Mouse (Mus musculus): ENCODE measurements around the gene R3hdml. TPM values are rescaled to one million over a fixed set of nuclear protein-coding genes. Genes with fewer than 3 reads are reported as not detected.

Gene R3hdml
- polyA plus RNA-seq, 1 experiment = 44.0 TPM

DNA sequence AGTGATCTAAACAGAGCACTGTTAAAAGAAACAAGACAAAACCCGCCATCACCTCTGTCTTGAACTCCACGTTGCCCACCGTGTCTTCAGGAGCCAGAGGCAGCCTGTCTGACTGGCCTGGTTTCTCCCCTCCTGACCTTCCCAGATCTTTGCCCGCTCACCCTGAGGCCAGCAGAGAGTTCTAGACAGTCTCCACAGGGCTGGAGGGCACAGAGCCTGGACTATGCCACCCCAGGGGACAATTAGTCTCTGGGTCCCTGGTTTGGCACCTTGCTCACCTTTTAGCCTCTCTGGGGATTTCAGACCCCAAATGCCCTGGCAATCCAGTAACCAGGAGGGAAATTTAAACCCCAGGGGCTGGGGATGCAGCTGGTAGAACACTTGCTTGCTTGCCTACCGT lies 45.3 kb downstream of the R3hdml start:
- H3K27me3 ChIP-seq (ENCODE audit: control insufficient read depth, insufficient read depth, insufficient read length) = peaks cover 60% of the 10 kb centered on the region
- TF ChIP-seq TCF12 (IDR thresholded peaks at IDR 0.05; ENCODE audit: insufficient read depth, poor library complexity, severe bottlenecking) = no peak

DNA sequence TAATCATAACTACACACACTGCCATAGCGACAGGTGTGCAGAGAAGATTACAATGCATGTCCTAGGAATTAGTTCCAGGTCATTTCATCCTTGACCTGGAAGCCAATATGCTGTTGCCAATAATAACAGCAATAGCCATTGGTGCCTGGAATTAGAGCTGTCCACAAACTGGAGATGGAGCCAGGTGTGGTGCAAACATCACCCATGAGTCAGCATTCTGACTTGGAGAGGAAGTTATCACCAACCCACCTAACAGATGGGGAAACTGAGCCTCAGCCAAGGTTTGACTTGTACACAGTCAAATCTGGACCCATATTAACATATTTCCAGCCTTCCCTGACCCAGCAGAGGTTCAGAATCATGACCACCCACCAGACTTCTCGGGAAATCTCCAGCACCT lies 46.3 kb downstream of the R3hdml start:
- no peaks in the 10 kb centered on the region for H3K36me3 ChIP-seq (ENCODE audit: control insufficient read depth, insufficient read depth)
- peaks cover 67% of the 10 kb centered on the region for H3K27me3 ChIP-seq (ENCODE audit: control insufficient read depth, insufficient read depth, insufficient read length)
- H3K79me2 ChIP-seq (ENCODE audit: control insufficient read depth, insufficient read depth) = no peaks in the 10 kb centered on the region
- no peak for TF ChIP-seq POLR2A (IDR thresholded peaks at IDR 0.05; ENCODE audit: insufficient read length, low read depth)
- TF ChIP-seq MYOG (IDR thresholded peaks at IDR 0.05; ENCODE audit: control insufficient read depth in 1 of 3, insufficient read depth in 1 of 3, insufficient read length in 2 of 3, low read depth in 2 of 3) = no peak
- TF ChIP-seq USF1 (IDR thresholded peaks at IDR 0.05; ENCODE audit: low read depth) = no peak
- no peak for TF ChIP-seq REST (IDR thresholded peaks at IDR 0.05; ENCODE audit: insufficient read depth, insufficient read length)
- no peak for TF ChIP-seq CEBPB (IDR thresholded peaks at IDR 0.05; ENCODE audit: insufficient read depth, poor library complexity, severe bottlenecking)
- TF ChIP-seq POLR2AphosphoS2 (IDR thresholded peaks at IDR 0.05; ENCODE audit: insufficient read length, low read depth) = no peak
- no peak for TF ChIP-seq TCF3 (IDR thresholded peaks at IDR 0.05; ENCODE audit: insufficient read length, low read depth)
- no peak for TF ChIP-seq SRF (IDR thresholded peaks at IDR 0.05; ENCODE audit: control insufficient read depth, insufficient read length, low read depth)
- TF ChIP-seq MAX (IDR thresholded peaks at IDR 0.05; ENCODE audit: low read depth) = no peak
- no peak for TF ChIP-seq E2F4 (IDR thresholded peaks at IDR 0.05; ENCODE audit: insufficient read depth)
- no peak for TF ChIP-seq TCF12 (IDR thresholded peaks at IDR 0.05; ENCODE audit: insufficient read depth, poor library complexity, severe bottlenecking)
- TF ChIP-seq MYOD1 (IDR thresholded peaks at IDR 0.05; ENCODE audit: control insufficient read depth in 1 of 3, insufficient read length in 2 of 3, low read depth in 2 of 3) = no peak
- no peak overlapping the region for H3K4me2 ChIP-seq (ENCODE audit: low read depth)
- H3K4me3 ChIP-seq = no peak overlapping the region
- H3ac ChIP-seq (ENCODE audit: control insufficient read depth, insufficient read length) = no peak overlapping the region

More for the DNA sequence above, 45.3 kb downstream of the R3hdml start:
- Histone ChIP-seq H3K36me3 (ENCODE audit: control insufficient read depth, insufficient read depth) (no peaks in the 10 kb centered on the region), H3K79me2 (ENCODE audit: control insufficient read depth, insufficient read depth) (no peaks in the 10 kb centered on the region), H3ac (ENCODE audit: control insufficient read depth, insufficient read length) (no peak overlapping the region), H3K4me3 (no peak overlapping the region), H3K4me2 (ENCODE audit: low read depth) (no peak overlapping the region)

DNA sequence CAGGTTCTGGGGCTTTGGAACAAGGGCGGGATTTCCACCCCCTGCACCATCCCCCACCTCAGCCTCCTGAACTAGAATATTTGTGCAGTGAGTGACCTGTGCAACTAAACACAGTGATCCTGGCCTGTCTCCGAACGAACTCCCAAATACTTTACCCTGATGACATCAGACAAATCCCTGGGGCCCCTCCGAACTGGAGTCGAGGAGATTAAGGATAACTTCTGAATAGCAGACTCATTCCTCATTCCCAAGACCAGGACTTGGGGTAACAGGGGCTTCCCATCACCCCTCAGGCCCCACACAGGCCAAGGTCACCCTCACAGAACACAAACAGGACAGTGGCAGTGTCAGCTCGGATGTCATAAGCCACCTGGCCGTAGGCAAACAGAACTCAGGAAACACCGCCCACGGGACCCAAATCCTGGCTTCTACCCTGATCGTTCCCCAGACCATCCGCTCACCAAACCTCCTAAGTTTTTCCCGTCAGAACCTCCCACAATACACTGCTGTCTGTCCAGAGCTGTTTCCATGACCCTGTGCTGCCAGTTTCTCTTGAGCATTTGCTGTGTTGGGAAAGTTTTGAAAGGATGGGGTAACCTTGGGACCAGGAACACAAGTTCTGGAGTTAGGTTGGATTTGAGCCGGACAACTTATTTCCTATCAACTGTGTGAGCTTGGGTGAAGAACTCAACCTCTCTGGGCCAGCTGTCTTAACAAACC lies 47.4 kb downstream of the R3hdml start:
- Histone ChIP-seq H3K4me2 (ENCODE audit: low read depth) (no peak overlapping the region), H3K4me3 (no peak overlapping the region), H3K36me3 (ENCODE audit: control insufficient read depth, insufficient read depth) (no peaks in the 10 kb centered on the region), H3K79me2 (ENCODE audit: control insufficient read depth, insufficient read depth) (no peaks in the 10 kb centered on the region), H3ac (ENCODE audit: control insufficient read depth, insufficient read length) (no peak overlapping the region), H3K27me3 (ENCODE audit: control insufficient read depth, insufficient read depth, insufficient read length) (peaks cover 69% of the 10 kb centered on the region)
- TF ChIP-seq MYOD1 (IDR thresholded peaks at IDR 0.05; ENCODE audit: control insufficient read depth in 1 of 3, insufficient read length in 2 of 3, low read depth in 2 of 3) (no peak), POLR2AphosphoS2 (IDR thresholded peaks at IDR 0.05; ENCODE audit: insufficient read length, low read depth) (no peak), POLR2A (IDR thresholded peaks at IDR 0.05; ENCODE audit: insufficient read length, low read depth) (no peak), MYOG (IDR thresholded peaks at IDR 0.05; ENCODE audit: control insufficient read depth in 1 of 3, insufficient read depth in 1 of 3, insufficient read length in 2 of 3, low read depth in 2 of 3) (no peak), TCF3 (IDR thresholded peaks at IDR 0.05; ENCODE audit: insufficient read length, low read depth) (no peak), E2F4 (IDR thresholded peaks at IDR 0.05; ENCODE audit: insufficient read depth) (no peak), TCF12 (IDR thresholded peaks at IDR 0.05; ENCODE audit: insufficient read depth, poor library complexity, severe bottlenecking) (no peak), USF1 (IDR thresholded peaks at IDR 0.05; ENCODE audit: low read depth) (no peak), SRF (IDR thresholded peaks at IDR 0.05; ENCODE audit: control insufficient read depth, insufficient read length, low read depth) (no peak), MAX (IDR thresholded peaks at IDR 0.05; ENCODE audit: low read depth) (no peak), REST (IDR thresholded peaks at IDR 0.05; ENCODE audit: insufficient read depth, insufficient read length) (no peak), CEBPB (IDR thresholded peaks at IDR 0.05; ENCODE audit: insufficient read depth, poor library complexity, severe bottlenecking) (no peak)

DNA sequence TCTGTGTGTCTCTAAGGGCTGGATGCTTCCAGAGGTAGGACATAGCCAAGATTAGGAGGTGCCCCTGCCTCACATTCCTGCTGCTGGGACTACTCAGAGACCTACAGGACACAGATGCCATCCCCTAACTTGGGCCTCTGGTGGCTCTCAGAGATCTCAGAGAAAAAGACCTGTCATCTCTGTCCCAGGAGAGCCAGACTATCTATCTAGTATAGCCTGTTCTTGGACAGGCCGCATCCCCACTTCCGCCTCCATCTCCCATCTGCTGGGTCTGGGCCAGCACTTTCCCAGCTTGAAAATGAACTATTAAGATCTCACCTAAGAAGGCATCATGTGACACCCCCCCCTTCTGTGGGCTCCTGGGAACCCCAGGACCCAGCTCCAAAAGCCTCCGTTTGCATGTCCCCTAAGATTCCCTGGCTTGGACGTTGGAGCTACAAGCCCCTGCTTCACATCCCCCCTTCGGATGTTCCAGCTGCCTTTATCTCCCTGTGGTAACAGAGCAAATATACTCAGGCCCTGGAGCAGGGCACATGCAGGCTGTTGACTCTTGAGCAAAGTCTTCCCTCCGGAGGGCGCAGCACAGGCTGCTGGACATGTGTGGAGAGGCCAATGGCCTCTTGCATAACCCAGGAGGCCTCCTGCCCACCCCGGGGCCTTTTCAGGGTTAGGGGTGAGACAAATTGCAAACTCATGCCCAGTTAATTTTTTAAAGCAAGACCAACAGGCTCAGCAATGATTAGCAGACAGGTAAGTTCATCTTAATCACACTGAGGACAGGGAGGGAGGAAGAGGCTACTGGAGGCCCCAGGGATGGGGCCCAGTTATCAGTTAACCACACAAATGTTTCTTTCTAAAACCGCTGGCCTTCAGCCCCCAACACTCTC lies 48.4 kb downstream of the R3hdml start:
- TF ChIP-seq MYOD1 (IDR thresholded peaks at IDR 0.05; ENCODE audit: control insufficient read depth in 1 of 3, insufficient read length in 2 of 3, low read depth in 2 of 3) (no peak), POLR2A (IDR thresholded peaks at IDR 0.05; ENCODE audit: insufficient read length, low read depth) (no peak), MAX (IDR thresholded peaks at IDR 0.05; ENCODE audit: low read depth) (no peak), E2F4 (IDR thresholded peaks at IDR 0.05; ENCODE audit: insufficient read depth) (no peak), MYOG (IDR thresholded peaks at IDR 0.05; ENCODE audit: control insufficient read depth in 1 of 3, insufficient read depth in 1 of 3, insufficient read length in 2 of 3, low read depth in 2 of 3) (no peak), SRF (IDR thresholded peaks at IDR 0.05; ENCODE audit: control insufficient read depth, insufficient read length, low read depth) (no peak), REST (IDR thresholded peaks at IDR 0.05; ENCODE audit: insufficient read depth, insufficient read length) (no peak), POLR2AphosphoS2 (IDR thresholded peaks at IDR 0.05; ENCODE audit: insufficient read length, low read depth) (no peak), TCF12 (IDR thresholded peaks at IDR 0.05; ENCODE audit: insufficient read depth, poor library complexity, severe bottlenecking) (no peak), USF1 (IDR thresholded peaks at IDR 0.05; ENCODE audit: low read depth) (no peak), TCF3 (IDR thresholded peaks at IDR 0.05; ENCODE audit: insufficient read length, low read depth) (no peak), CEBPB (IDR thresholded peaks at IDR 0.05; ENCODE audit: insufficient read depth, poor library complexity, severe bottlenecking) (no peak)
- H3K79me2 ChIP-seq (ENCODE audit: control insufficient read depth, insufficient read depth) = no peaks in the 10 kb centered on the region
- no peak overlapping the region for H3K4me2 ChIP-seq (ENCODE audit: low read depth)
- H3K27me3 ChIP-seq (ENCODE audit: control insufficient read depth, insufficient read depth, insufficient read length) = peaks cover 74% of the 10 kb centered on the region
- H3K4me3 ChIP-seq = no peak overlapping the region
- no peak overlapping the region for H3ac ChIP-seq (ENCODE audit: control insufficient read depth, insufficient read length)
- no peaks in the 10 kb centered on the region for H3K36me3 ChIP-seq (ENCODE audit: control insufficient read depth, insufficient read depth)

Measured in myocyte (in vitro differentiated cells).